Mouse (Mus musculus) liver (tissue): ENCODE data around the gene Eif4g3.
A peak's percentile ranks its signal among the peaks of the same experiment; 100 is the strongest.

ENCODE experiments used
- DNase-seq: peaks from one replicate; pipeline ENCODE4 v3.0.0-alpha.2; 2020; ENCODE audit warnings: mixed read lengths

The Eif4g3 gene

DNA sequence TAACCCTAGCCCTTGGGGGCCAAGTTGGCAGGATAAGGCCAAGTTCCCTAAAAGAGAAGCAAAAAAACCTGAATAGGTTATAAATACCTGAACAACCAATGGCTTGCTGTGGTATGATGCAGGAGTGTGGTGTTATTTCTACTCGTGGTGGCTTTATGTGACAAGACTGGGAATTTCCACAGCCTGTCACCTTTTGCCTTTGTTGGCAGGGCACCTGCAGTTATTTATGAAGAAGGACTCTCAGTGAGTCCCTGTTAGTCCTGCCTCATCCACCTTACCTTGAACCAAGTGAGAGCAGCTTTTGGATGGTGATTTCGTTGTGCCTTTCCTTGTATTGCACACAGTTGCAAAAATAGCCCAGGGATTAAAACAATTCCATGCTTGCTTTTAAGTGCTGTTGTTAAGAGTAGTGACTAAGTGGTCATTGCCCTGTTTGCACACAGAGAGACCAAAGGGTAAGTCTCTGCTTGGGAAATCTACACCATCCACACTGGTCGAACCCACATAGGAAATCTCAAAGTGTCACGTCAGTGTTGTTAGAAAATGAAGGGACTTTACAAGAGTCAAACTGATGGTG, 72.9 kb downstream of the Eif4g3 start:
- no peak for DNase-seq

GRCm38 (mm10) chr4:138066421-138066820, 73.6 kb downstream of the Eif4g3 start:
- DNase-seq = no peak

DNA sequence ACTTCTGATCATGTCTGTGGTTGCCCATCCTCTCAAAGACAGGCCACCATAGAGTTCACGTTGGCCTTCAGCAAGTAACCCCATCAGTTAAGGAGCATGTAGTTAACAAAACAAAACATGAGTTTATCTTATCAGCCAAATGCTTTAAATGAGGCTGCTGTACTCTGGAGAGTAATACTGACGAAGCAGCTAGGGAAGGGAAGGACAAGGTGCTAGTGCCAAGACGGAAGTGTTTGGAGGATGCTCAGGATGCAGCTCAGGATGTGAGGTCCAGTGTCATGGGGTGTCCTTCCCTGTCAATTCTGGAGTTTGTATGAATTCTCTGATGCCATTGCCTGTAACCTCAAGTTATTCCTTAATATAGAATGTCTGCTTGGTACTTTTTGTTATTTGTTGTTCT, 75.0 kb downstream of the Eif4g3 start:
- DNase-seq = no peak

DNA sequence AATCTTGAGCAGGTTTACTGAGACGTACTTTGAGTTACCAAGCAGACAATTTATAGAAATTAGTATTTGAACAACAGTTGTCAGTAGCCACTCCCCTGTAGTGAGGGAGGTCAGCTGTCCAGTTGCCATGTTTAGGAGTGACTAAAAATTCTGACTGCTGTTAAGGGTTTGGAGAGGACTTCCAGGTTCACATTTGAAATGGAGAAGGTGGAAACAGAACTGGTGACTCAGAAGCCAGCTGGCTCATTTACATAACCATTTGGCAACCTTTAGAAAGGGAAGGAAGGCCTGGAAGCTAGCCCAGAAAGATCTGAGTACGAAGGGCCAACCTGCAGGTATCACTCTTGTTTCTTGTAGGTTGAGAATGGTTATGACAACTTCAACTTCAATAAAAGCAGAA, 75.8 kb downstream of the Eif4g3 start:
- no peak for DNase-seq

GRCm38 (mm10) chr4:138069371-138069770, 76.5 kb downstream of the Eif4g3 start:
- DNase-seq = no peak

DNA sequence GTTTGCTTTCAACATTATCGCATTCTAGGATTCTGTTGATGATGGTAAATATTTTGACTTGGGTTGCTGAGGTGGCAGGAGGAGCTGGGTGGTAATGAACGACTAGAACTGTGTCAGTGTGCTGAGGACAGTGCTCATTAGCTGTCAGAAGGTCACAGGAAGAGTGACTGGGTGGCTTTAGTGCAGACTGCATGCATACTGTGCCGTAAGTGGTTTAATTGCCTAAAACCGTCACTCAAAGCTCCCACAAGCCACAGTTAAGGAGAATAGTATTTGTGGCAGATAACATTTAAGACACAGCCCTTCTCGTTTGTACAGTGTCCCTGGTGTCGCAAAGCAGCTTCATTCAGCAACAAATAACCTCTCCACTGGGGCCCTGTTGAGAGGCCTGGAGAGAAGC, 78.7 kb downstream of the Eif4g3 start:
- no peak for DNase-seq

DNA sequence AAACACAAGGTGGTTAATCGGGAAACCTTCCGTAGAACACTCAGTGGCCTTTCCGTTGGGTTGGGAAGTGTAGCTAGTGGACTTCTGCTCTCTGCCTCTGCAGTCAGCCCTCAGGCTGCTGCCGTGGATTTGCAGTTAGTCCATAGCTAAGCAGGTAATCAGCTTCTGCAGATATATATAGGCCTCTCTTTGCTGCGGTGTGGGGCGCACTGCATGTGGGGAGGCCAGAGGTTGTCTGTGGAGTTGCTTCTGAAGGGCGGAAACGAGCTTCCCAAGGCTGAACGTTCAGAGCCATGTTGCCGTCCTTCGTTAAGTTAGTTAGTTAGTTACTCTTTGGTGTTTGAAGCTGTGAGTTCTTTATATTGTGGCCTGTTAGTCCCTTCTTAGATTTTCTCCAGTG, 80.3 kb downstream of the Eif4g3 start:
- DNase-seq = no peak

DNA sequence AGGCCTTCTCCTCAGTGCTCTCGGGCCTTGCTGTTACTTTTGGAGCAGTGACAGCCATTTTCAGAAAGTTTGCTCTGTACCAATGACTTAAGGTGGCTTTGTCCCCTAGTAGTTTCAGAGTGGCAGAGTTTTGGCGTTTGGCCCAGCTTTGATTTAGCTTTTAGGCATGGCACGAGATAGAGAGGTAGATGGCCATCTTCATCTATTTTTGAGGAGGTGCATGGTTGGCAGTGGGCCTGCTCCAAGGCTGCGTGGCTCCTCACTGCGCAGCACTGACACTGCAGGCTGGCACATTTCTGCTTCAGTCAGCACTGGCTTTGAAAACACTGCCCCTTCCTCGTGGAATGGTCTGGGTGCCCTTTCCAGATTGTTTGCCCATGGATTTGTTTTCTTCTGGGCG, 80.7 kb downstream of the Eif4g3 start:
- no peak for DNase-seq

DNA sequence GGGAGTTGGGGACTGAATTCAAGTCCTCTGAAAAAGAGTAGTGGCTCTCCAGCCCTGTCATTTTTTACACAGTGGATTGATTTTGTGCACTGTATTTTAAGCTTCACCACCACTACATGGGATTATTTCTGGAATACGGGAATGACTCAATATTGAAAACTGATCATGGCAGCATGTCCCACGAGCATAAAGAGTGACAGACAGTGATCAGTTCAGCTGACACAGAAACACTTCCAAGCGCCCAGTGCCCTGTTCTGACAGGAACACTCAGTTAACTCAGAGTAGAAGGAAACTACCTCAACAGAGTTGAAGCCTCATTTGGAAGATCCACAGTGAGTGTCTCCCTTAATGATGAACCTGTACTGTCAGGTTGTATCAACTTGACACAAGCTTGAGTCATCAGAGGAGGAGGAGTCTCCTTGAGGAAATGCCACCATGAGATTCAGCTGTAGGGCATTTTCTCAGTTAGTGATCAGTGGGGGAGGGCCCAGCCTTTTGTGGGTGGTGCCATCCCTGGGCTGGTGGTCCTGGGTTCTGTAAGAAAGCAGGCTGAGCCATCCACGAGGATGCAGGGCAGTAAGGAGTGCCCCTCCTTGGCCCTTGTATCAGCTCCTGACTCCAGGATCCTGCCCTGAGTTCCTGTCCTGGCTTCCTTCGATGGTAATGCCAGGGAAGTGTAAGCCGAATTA, 82.2 kb downstream of the Eif4g3 start:
- no peak for DNase-seq

DNA sequence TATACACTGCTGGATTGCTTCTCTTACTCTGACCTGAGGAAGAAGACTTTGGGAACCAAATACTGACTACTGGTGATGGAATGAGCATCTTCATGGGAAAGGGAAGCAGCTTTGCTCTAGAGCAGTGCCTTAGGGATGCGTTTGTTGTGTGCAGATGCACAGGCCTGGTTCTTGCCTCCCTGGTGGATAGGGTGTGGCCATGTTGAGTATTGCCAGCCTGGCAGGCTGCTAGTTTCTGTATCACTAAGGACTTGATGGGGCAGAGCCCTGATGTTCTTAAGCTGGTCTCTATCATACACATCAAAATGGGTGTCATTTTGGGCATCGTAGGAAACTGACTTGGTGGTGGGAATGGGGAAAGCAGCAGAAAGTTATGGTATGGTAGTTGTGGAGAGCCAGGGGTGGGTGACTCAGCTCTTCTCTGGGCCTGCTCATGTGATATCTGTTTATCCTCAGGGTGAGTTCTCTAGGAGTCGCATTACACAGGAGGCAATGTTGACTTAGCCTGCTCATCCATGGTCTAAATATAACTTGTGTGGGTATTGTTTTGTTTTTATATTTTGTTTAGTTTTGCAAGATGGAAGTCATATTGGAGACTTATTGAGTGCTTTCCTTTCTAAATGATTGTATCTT, 85.0 kb downstream of the Eif4g3 start:
- DNase-seq = peak; percentile 41

- peak; percentile 51 for DNase-seq
These were observed 86.4 kb downstream of the Eif4g3 start for GRCm38 (mm10) chr4:138079234-138079633.

- DNase-seq = no peak
These were observed 89.6 kb downstream of the Eif4g3 start for GRCm38 (mm10) chr4:138082466-138082865.

- no peak for DNase-seq
These were observed 91.3 kb downstream of the Eif4g3 start for GRCm38 (mm10) chr4:138084103-138084502.

DNA sequence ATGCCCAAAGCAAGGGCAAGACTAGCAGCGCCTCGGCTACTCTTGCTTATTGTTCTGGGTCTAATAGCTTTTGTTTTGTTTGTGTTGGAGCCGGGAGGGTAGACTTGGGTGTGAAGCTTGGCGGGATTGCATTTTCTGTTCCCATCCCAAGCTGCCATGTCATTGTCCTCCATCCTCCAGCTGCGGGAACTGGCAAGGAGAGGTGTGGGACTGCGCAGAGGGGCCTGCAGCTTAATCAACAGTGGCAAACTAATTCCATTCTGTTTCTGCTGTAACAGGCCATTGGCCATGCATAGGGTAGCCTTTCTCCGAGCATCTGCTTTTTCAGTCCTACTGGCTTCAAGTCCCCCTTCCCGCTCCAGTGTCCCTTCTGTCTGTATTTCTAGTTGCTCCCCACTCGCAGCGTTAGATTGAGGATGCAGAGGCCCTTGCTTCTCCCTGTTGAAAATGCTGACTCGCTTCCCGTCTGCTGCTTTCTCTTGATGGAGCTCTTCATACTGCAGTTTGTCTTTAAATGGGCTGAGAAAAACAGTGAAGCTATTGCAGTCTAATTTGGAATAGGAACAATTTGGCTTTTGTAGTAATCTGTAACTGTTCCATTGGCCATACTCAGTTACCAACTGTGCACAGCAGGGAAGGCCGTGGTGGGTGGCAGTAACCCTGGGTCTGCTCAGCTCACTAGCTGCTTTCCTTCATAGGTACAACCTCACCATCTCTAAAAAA, 92.2 kb downstream of the Eif4g3 start:
- no peak for DNase-seq

GRCm38 (mm10) chr4:138086949-138087348, 94.1 kb downstream of the Eif4g3 start:
- DNase-seq = no peak

- no peak for DNase-seq
These were observed 96.7 kb downstream of the Eif4g3 start for GRCm38 (mm10) chr4:138089512-138089911.

GRCm38 (mm10) chr4:138091562-138092194, 98.9 kb downstream of the Eif4g3 start:
- DNase-seq = no peak

DNA sequence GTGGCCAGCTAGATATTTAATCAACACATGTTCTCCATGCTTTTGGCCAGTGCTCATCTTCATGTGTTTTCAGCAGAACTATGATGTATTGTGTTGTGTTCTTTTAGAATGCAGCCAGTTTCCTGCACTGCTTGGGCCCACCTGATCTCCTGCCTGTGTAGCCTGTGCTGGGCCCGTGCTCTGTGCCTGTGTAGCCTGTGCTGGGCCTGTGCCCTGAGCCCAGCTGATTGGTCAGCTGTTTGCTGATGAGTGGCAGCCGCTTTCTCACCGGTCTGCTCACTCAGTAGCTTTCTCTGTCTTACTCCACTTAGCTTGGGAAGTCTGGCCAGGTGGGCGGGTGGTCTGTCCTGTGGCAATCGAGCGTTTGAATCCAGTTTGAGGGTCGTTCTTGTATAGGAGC, 107.6 kb downstream of the Eif4g3 start:
- DNase-seq = no peak

DNA sequence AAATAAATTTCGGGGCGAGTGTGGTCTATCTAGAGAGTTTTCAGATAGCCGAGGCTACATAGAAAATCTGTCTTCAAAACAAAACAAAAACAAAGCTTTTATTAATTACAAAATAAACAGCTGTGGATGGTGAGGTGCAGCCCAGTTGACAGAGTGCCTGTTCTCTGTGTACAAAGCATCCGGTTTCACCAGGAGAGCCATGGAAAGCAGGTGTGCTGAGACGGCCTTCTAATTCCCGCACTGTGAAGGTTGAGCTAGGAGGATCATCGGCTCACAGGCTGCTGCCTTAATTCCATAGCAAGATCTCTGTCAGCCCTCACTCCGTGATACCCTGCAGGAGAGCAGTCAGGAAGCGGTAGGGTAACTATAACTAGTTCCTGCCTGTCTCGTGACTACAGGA, 109.0 kb downstream of the Eif4g3 start:
- DNase-seq = no peak

- no peak for DNase-seq
These were observed 109.6 kb downstream of the Eif4g3 start for GRCm38 (mm10) chr4:138102413-138102812.

- no peak for DNase-seq
These were observed 112.1 kb downstream of the Eif4g3 start for GRCm38 (mm10) chr4:138104967-138105366.

DNA sequence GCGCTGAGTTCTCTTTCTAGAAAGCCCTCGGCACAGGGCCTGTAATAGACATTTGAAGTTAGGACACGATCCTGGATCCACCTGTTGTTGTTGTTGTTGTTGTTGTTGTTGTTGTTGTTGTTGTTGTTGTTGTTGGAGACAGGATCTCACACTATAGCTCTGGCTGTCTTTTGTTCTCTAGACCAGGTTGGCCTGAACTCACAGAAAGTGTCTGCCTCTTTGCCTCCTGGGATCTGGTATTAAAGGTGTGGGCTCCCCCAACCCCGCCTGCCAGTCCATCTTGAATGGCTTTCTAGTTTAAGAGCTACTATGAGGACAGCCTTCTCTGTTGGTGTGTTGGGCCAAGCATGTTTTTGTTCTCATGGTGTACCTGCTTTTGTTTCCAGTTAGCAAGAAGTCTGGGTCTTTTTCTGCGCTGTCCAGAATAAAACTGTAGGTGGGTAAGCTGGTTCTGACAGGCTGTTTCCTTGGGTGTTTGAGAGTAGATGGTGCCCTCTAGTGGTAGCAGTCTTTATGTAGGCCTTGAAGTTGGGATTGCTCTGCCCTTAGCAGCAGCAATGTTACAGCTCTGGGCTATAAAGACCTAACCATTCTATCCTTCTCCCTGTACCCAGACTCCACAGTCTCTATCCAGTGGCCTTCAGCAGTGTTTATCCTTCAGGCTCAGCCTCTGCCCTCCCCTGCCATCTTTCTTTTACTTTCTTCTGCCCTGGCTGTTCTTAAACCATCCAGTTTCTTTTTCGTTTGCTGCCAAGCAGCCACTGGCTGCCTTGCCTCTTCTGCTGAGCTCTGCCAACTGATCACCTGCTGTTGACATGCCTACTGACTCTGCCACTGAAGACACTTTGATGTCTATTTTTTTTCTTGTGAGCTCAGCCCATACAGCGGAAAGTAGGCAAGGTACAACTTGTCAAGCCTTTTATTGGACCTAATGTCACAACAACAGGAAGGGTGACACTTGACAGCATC, 114.9 kb downstream of the Eif4g3 start:
- peak; percentile 23 for DNase-seq
